Mouse (Mus musculus) testis, adult 2 months (tissue): ENCODE measurements at regions not wholly inside any gene's neighbourhood (a gene's known extent, or its start where the extent isn't known, plus 50 kb on each side); places are given as distances from the start of the nearest gene placed in this dataset.

ENCODE experiments used
- CTCF ChIP-seq: fragments of 200-500 bp; IDR thresholded peaks from 2 replicates; pipeline ENCODE4 v1.5.1; 2012; ENCODE audit warnings: low read depth, mild to moderate bottlenecking, inconsistent platforms, low read length, moderate library complexity; ENCODE audit not compliant: control insufficient read depth, insufficient read depth, insufficient replicate concordance
- POLR2A ChIP-seq: fragments of 200-500 bp; IDR thresholded peaks from 2 replicates; pipeline ENCODE4 v1.6.1; 2012; ENCODE audit warnings: low read depth, mild to moderate bottlenecking, inconsistent platforms, low read length, moderate library complexity; ENCODE audit not compliant: control insufficient read depth

DNA sequence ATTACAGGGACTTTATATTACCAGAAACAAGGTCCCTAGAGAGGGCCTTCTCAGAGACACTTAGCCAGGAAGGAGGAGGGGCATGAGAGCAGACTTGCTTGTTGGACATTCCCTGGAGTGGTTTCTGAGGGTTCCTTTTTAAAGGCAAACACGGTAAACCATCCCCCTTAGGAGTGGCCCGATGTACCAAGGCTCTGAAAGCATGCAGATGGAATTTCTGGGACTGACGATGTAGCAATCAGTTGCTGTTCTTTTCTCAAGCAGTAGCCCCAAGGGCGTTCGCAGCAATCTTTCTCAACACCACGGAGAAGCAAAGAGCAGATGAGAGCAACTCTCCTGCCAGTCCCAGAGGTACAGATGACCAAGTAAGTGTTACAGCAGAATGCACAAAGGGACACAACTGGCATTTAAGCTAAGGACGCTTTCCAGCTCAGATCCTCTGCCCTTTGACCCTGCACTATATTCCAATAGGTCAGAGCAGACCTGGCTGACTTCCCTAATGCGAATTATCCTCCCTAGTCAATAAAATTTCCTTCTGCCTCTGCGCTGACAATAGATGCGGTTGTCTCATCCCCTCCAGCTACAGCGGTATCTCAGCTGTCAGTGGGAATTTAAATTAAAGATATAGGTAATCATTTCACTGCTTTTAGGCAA is 295.7 kb upstream of the Slc24a5 start:
- TF ChIP-seq CTCF: no peak
- no peak for TF ChIP-seq POLR2A
